In the genomic region with DNA sequence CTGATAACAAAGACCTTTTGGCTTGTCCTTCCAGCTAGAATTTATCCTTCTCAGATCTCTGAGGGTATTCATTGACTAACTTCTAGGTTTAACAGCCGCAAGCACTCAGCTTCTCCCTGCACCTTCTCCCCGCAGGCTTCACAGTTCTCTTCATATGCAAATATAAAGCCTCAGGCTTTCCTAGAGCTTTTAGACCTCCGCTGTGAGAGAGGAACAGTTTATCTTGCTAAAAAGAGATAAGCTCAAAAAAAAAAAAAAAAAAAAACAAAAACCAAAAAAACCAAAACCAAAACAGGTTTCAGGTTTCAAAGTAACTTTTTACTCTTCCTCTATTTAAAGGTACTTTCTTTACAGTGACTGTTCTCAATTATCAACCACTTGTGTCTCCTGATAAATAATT, we compare ENCODE assay signal across 14 mouse cellular contexts.
"Had no signal": no experiment of that assay in that cellular context is flagged by ENCODE, and none has a peak within 500 bp of the region (broad histone marks: within the 10 kb centered on the region; RNA-seq: fewer than 3 reads in every experiment).

No protein-coding gene starts in this region.

- DNase-seq: kidney, adult 18-20 months; kidney, postnatal 10 days; kidney, postnatal 4 days; liver; right cerebral cortex, adult 18-20 months; right cerebral cortex, postnatal 25 days; thymus, postnatal 14 days had no signal

- H3K4me3 ChIP-seq: layer of hippocampus, adult 2 months; limb, embryonic 12.5 days; lung, embryonic 15.5 days; midbrain, embryonic 13.5 days; myocyte; neural tube, embryonic 15.5 days had no signal

- H3K9ac ChIP-seq: limb, embryonic 12.5 days; lung, embryonic 15.5 days; midbrain, embryonic 13.5 days; neural tube, embryonic 15.5 days had no signal

- H3K27me3 ChIP-seq: limb, embryonic 12.5 days; lung, embryonic 15.5 days; midbrain, embryonic 13.5 days; neural tube, embryonic 15.5 days had no signal

- H3K27ac ChIP-seq: layer of hippocampus, adult 2 months; limb, embryonic 12.5 days; lung, embryonic 15.5 days; midbrain, embryonic 13.5 days; neural tube, embryonic 15.5 days; stomach, postnatal 0 days had no signal

- H3K9me3 ChIP-seq: limb, embryonic 12.5 days; lung, embryonic 15.5 days; midbrain, embryonic 13.5 days; neural tube, embryonic 15.5 days had no signal

- H3K4me1 ChIP-seq: limb, embryonic 12.5 days; lung, embryonic 15.5 days; neural tube, embryonic 15.5 days had no signal

- H3K4me2 ChIP-seq: limb, embryonic 12.5 days; lung, embryonic 15.5 days; midbrain, embryonic 13.5 days; neural tube, embryonic 15.5 days had no signal

- ATAC-seq: midbrain, embryonic 13.5 days had no signal

- H3K36me3 ChIP-seq: limb, embryonic 12.5 days; lung, embryonic 15.5 days; midbrain, embryonic 13.5 days; neural tube, embryonic 15.5 days had no signal
